Mouse (Mus musculus): ENCODE data around the gene Dcun1d5.
"Not testable (repeated sequence)": the region's sequence is repeated elsewhere in the genome, so short reads cannot be mapped to it uniquely, and the experiment has no call there.

Gene Dcun1d5

GRCm38 (mm10) chr9:7184172-7184896 is at the start of gene Dcun1d5, which contains the start of gene Dync2h1:
Gene Dcun1d5, plus strand, starts transcription at chr9:7184520.
Gene Dync2h1, minus strand, starts transcription at chr9:7184446.
- peak; percentile 96 for DNase-seq (ENCODE audit: low spot score in 2 of 2)

GRCm38 (mm10) chr9:7154391-7154790 is 29.9 kb upstream of the Dcun1d5 start:
- no peak for DNase-seq (ENCODE audit: low spot score in 2 of 2)

- DNase-seq (ENCODE audit: low spot score in 2 of 2): no peak
These were observed 25.7 kb upstream of the Dcun1d5 start for GRCm38 (mm10) chr9:7158605-7159004.

GRCm38 (mm10) chr9:7159718-7160117 is 24.6 kb upstream of the Dcun1d5 start:
- no peak for DNase-seq (ENCODE audit: low spot score in 2 of 2)

GRCm38 (mm10) chr9:7160688-7161087 is 23.6 kb upstream of the Dcun1d5 start:
- no peak for DNase-seq (ENCODE audit: low spot score in 2 of 2)

GRCm38 (mm10) chr9:7167339-7167998 is 16.9 kb upstream of the Dcun1d5 start:
- no peak for DNase-seq (ENCODE audit: low spot score in 2 of 2)

- DNase-seq (ENCODE audit: low spot score in 2 of 2): no peak
These were observed 10.6 kb upstream of the Dcun1d5 start for GRCm38 (mm10) chr9:7173756-7174155.

GRCm38 (mm10) chr9:7176618-7177610 is 7.4 kb upstream of the Dcun1d5 start:
- peak; percentile 95 to 98 for DNase-seq (ENCODE audit: low spot score in 2 of 2)

GRCm38 (mm10) chr9:7184897-7185291 is 574 bp downstream of the Dcun1d5 start:
- peak; percentile 53 to 74 for DNase-seq (ENCODE audit: low spot score in 2 of 2)

GRCm38 (mm10) chr9:7190694-7191093 is 6.4 kb downstream of the Dcun1d5 start:
- not testable (repeated sequence) for DNase-seq (ENCODE audit: low spot score in 2 of 2)

- peak; percentile 29 to 55 for DNase-seq (ENCODE audit: low spot score in 2 of 2)
These were observed 31.9 kb downstream of the Dcun1d5 start for GRCm38 (mm10) chr9:7216240-7216639.

- no peak for DNase-seq (ENCODE audit: low spot score in 2 of 2)
These were observed 36.7 kb downstream of the Dcun1d5 start for GRCm38 (mm10) chr9:7221024-7221423.

GRCm38 (mm10) chr9:7221460-7221859 is 37.1 kb downstream of the Dcun1d5 start:
- no peak for DNase-seq (ENCODE audit: low spot score in 2 of 2)

GRCm38 (mm10) chr9:7238619-7239018 is 54.3 kb downstream of the Dcun1d5 start:
- DNase-seq (ENCODE audit: low spot score in 2 of 2): no peak

GRCm38 (mm10) chr9:7239967-7240366 is 55.6 kb downstream of the Dcun1d5 start:
- DNase-seq (ENCODE audit: low spot score in 2 of 2): no peak

GRCm38 (mm10) chr9:7252797-7253654 is 68.7 kb downstream of the Dcun1d5 start:
- DNase-seq (ENCODE audit: low spot score in 2 of 2): no peak

Measured in right cerebral cortex, postnatal 10 days (tissue).